Comparison of ENCODE assay signal across 27 mouse cellular contexts in the genomic region with DNA sequence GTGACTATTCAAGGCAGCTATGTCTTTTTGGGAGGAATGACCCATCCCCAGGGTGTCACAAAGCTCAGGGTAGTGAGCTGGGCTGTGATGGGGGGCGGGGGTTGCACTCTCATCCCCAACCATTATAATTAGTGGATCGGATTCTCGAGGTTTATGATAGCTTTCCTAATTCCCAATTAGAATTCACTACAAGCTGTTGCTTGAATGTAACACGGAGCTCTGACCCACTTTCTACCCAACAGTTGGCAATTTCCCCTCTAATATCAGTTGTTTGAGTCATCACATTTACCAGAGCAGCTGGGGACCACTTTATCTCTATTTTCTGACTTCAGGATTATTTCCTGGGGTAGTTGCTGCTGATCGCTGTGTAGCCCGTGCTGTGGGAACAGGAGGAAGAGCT.
DNase-seq lines count a peak whose midpoint lies in the region; ATAC-seq and TF ChIP-seq lines count a peak whose summit lies in the region.
"Had no signal": no experiment of that assay in that cellular context is flagged by ENCODE, and none has a peak within 500 bp of the region (broad histone marks: within the 10 kb centered on the region; RNA-seq: fewer than 3 reads in every experiment).

No protein-coding gene starts in this region.

- H3K4me2 ChIP-seq in hindbrain, embryonic 11.5 days (replicated peaks; ENCODE audit: low read depth, low read length): no peak overlapping the region
- H3K4me2 ChIP-seq: embryonic facial prominence, embryonic 15.5 days; forebrain, embryonic 15.5 days; heart, embryonic 13.5 days; hindbrain, embryonic 15.5 days; kidney, embryonic 15.5 days; limb, embryonic 12.5 days; liver, embryonic 12.5 days; midbrain, embryonic 13.5 days; neural tube, embryonic 12.5 days had no signal

- no peak for TF ChIP-seq CTCF in left cerebral cortex, adult 2 months (IDR thresholded peaks at IDR 0.05)

- intact Hi-C loops in heart, postnatal 25 days (cut with DNase I): no loop called here
- intact Hi-C loops in left cerebral cortex, adult 2 months (cut with DNase I): loop anchor here (5.0 kb wide), 2 partner anchors 87 to 127 kb away; no protein-coding TSS in a partner anchor

- no peak for ATAC-seq in hindbrain, embryonic 11.5 days (ENCODE audit: low FRiP score)
- ATAC-seq: forebrain, embryonic 15.5 days; intestine, postnatal 0 days; liver, embryonic 12.5 days; midbrain, embryonic 13.5 days had no signal

- H3K36me3 ChIP-seq in hindbrain, embryonic 11.5 days (ENCODE audit: control insufficient read depth, insufficient read depth, low read length): no peaks in the 10 kb centered on the region
- H3K36me3 ChIP-seq: embryonic facial prominence, embryonic 15.5 days; forebrain, embryonic 15.5 days; heart, embryonic 13.5 days; hindbrain, embryonic 15.5 days; kidney, embryonic 15.5 days; limb, embryonic 12.5 days; liver, embryonic 12.5 days; midbrain, embryonic 13.5 days; neural tube, embryonic 12.5 days had no signal

- H3K4me3 ChIP-seq in left cerebral cortex, adult 2 months: no peak overlapping the region
- no peak overlapping the region for H3K4me3 ChIP-seq in hindbrain, embryonic 11.5 days (ENCODE audit: low read depth, low read length)
- H3K4me3 ChIP-seq: embryonic facial prominence, embryonic 15.5 days; forebrain, embryonic 15.5 days; heart, embryonic 13.5 days; hindbrain, embryonic 15.5 days; kidney, embryonic 15.5 days; limb, embryonic 12.5 days; liver, embryonic 12.5 days; midbrain, embryonic 13.5 days; neural tube, embryonic 12.5 days had no signal

- no peaks in the 10 kb centered on the region for H3K4me1 ChIP-seq in hindbrain, embryonic 11.5 days (replicated peaks; ENCODE audit: control insufficient read depth, insufficient read depth, low read length)
- H3K4me1 ChIP-seq: embryonic facial prominence, embryonic 15.5 days; hindbrain, embryonic 15.5 days; kidney, embryonic 15.5 days; limb, embryonic 12.5 days; liver, embryonic 12.5 days; midbrain, embryonic 13.5 days; neural tube, embryonic 12.5 days had no signal

- H3K27me3 ChIP-seq in hindbrain, embryonic 11.5 days (ENCODE audit: control insufficient read depth, insufficient read depth, low read length): no peaks in the 10 kb centered on the region
- H3K27me3 ChIP-seq: embryonic facial prominence, embryonic 15.5 days; forebrain, embryonic 15.5 days; heart, embryonic 13.5 days; hindbrain, embryonic 15.5 days; kidney, embryonic 15.5 days; limb, embryonic 12.5 days; liver, embryonic 12.5 days; midbrain, embryonic 13.5 days; neural tube, embryonic 12.5 days had no signal

- H3K27ac ChIP-seq in left cerebral cortex, adult 2 months: peak overlapping the region; percentile 40
- H3K27ac ChIP-seq in hindbrain, embryonic 11.5 days (ENCODE audit: low read depth, low read length): no peak overlapping the region
- H3K27ac ChIP-seq: embryonic facial prominence, embryonic 15.5 days; forebrain, embryonic 15.5 days; heart, embryonic 13.5 days; hindbrain, embryonic 15.5 days; kidney, embryonic 15.5 days; limb, embryonic 12.5 days; liver, embryonic 12.5 days; midbrain, embryonic 13.5 days; neural tube, embryonic 12.5 days had no signal

- no peak overlapping the region for H3K9ac ChIP-seq in hindbrain, embryonic 11.5 days (ENCODE audit: low read depth, low read length)
- H3K9ac ChIP-seq: embryonic facial prominence, embryonic 15.5 days; forebrain, embryonic 15.5 days; heart, embryonic 13.5 days; hindbrain, embryonic 15.5 days; kidney, embryonic 15.5 days; limb, embryonic 12.5 days; liver, embryonic 12.5 days; midbrain, embryonic 13.5 days; neural tube, embryonic 12.5 days had no signal

- peak; percentile 90 for DNase-seq in heart, adult 11 months
- DNase-seq in heart, postnatal 25 days (ENCODE audit: low spot score): no peak
- DNase-seq in left cerebral cortex, adult 2 months (ENCODE audit: extremely low spot score in 1 of 2, low spot score in 2 of 2): no peak
- no peak for DNase-seq in left cerebral cortex, adult 11 months (ENCODE audit: low spot score)
- DNase-seq in layer of hippocampus, adult 9-11 months: peak; percentile 43
- peak; percentile 39 for DNase-seq in retina, embryonic 14.5 days (ENCODE audit: low spot score)
- no peak for DNase-seq in hindbrain, embryonic 11.5 days (ENCODE audit: low spot score)
- DNase-seq in spleen, adult 12 weeks (ENCODE audit: low spot score): no peak
- DNase-seq: adrenal gland, postnatal 10 days; cerebellum, adult 9-11 months; gastrocnemius, postnatal 10 days; heart, postnatal 4 days; kidney, postnatal 36 days; lung, adult 2 months; lung, postnatal 14 days; right cerebral cortex, postnatal 25 days; thymus, postnatal 14 days had no signal

- H3K9me3 ChIP-seq in hindbrain, embryonic 11.5 days (ENCODE audit: control insufficient read depth, low read length): no peaks in the 10 kb centered on the region
- H3K9me3 ChIP-seq: embryonic facial prominence, embryonic 15.5 days; forebrain, embryonic 15.5 days; heart, embryonic 13.5 days; hindbrain, embryonic 15.5 days; kidney, embryonic 15.5 days; limb, embryonic 12.5 days; liver, embryonic 12.5 days; midbrain, embryonic 13.5 days; neural tube, embryonic 12.5 days had no signal

- 90% methylated on average over 6 of the region's 6 CpGs for WGBS in hindbrain, embryonic 11.5 days

Comparison
In these comparisons a context has a peak if more than half of its experiments do, and no peak if none do; other contexts are left out.
1. DNase-seq: peak in heart, adult 11 months (single experiment), layer of hippocampus, adult 9-11 months (single experiment) and retina, embryonic 14.5 days (single experiment); none in heart, postnatal 25 days (single experiment), left cerebral cortex, adult 2 months (0 of 2), left cerebral cortex, adult 11 months (single experiment), hindbrain, embryonic 11.5 days (single experiment) and spleen, adult 12 weeks (single experiment).